Mouse (Mus musculus): ENCODE data around the gene Syn2. TPM values are rescaled to one million over a fixed set of nuclear protein-coding genes. Genes with fewer than 3 reads are reported as not detected.

Syn2 gene
- total RNA-seq (2023), result not detected

GRCm38 (mm10) chr6:115134501-115135331, at the start of gene Syn2:
Gene Syn2, plus strand, starts transcription at chr6:115134902.

GRCm38 (mm10) chr6:115227043-115227442, 92.3 kb downstream of the Syn2 start, which contains the start of gene Gm17482:
Gene Gm17482, plus strand, starts transcription at chr6:115227343.

GRCm38 (mm10) chr6:115252099-115252873, 117.6 kb downstream of the Syn2 start, which contains the start of gene Timp4:
Gene Timp4, minus strand, starts transcription at chr6:115252205.

Other genes starting within 250 kb of the Syn2 start
- 227 TPM for gene Vgll4, start 164.9 kb upstream of the Syn2 start, total RNA-seq (2023)
- gene Tamm41, start 97.0 kb upstream of the Syn2 start, total RNA-seq (2023), result 15.7 TPM
- not detected for gene Gm17482, start 92.4 kb downstream of the Syn2 start, total RNA-seq (2023)
- not detected for gene Timp4, start 117.3 kb downstream of the Syn2 start, total RNA-seq (2023)
- 0.53 TPM for gene Pparg, start 226.0 kb downstream of the Syn2 start, total RNA-seq (2023)